Mouse (Mus musculus) ES-E14 (cell line): ENCODE measurements around the gene Pabpc1l. TPM values are rescaled to one million over a fixed set of nuclear protein-coding genes. Genes with fewer than 3 reads are reported as not detected.

ENCODE experiments used
- DNase-seq: peaks from one replicate; pipeline ENCODE4 v3.0.0-alpha.2; 2013; ENCODE audit warnings: low read depth, low spot score
- H3K27ac ChIP-seq: 2 replicates; pipeline ENCODE4 v1.5.1; 2012; ENCODE audit warnings: low read depth, mild to moderate bottlenecking, low read length, moderate library complexity, mixed read lengths; ENCODE audit not compliant: poor library complexity, insufficient read depth, severe bottlenecking
- H3K36me3 ChIP-seq: 2 replicates; pipeline ENCODE4 v1.6.1; 2012; ENCODE audit warnings: mild to moderate bottlenecking, low read length, moderate library complexity, mixed read lengths; ENCODE audit not compliant: control insufficient read depth, poor library complexity, insufficient read depth, severe bottlenecking
- H3K4me1 ChIP-seq, 2 experiments: fragments of 150-350 bp in 1 of 2; sonication (generic) in 1 of 2; 2 replicates each; pipeline ENCODE4 v1.6.1; 2012; ENCODE audit warnings: low read length in 2 of 2, mild to moderate bottlenecking in 1 of 2, mixed read lengths in 1 of 2; ENCODE audit not compliant: control insufficient read depth in 2 of 2, insufficient read depth in 2 of 2, poor library complexity in 1 of 2
- H3K4me3 ChIP-seq, 2 experiments: fragments of 150-350 bp in 1 of 2; sonication (generic) in 1 of 2; 2 replicates each; pipeline ENCODE4 v1.5.1; 2012; ENCODE audit warnings: low read length in 2 of 2, low read depth in 1 of 2, mild to moderate bottlenecking in 1 of 2, mixed read lengths in 1 of 2; ENCODE audit not compliant: insufficient read depth in 1 of 2, poor library complexity in 1 of 2, severe bottlenecking in 1 of 2
- H3K9ac ChIP-seq: 2 replicates; pipeline ENCODE4 v1.6.1; 2012; ENCODE audit warnings: low read depth, mild to moderate bottlenecking, low read length, mixed read lengths; ENCODE audit not compliant: poor library complexity, insufficient read depth, severe bottlenecking
- H3K9me3 ChIP-seq: fragments of 150-350 bp; sonication (generic); 2 replicates; pipeline ENCODE4 v1.6.1; 2012; ENCODE audit warnings: low read depth, mild to moderate bottlenecking, low read length; ENCODE audit not compliant: control insufficient read depth, insufficient read depth
- CHD2 ChIP-seq: IDR thresholded peaks from 2 replicates; pipeline ENCODE4 v1.6.1; 2014; ENCODE audit warnings: mild to moderate bottlenecking, low read depth, low read length, inconsistent platforms
- HCFC1 ChIP-seq: IDR thresholded peaks from 2 replicates; pipeline ENCODE4 v1.6.1; 2012; ENCODE audit warnings: low read length, inconsistent platforms, borderline replicate concordance; ENCODE audit not compliant: insufficient read depth
- MAFK ChIP-seq: IDR thresholded peaks from 2 replicates; pipeline ENCODE4 v1.6.1; 2014; ENCODE audit warnings: mild to moderate bottlenecking, low read depth, low read length, inconsistent platforms; ENCODE audit not compliant: insufficient read depth
- ZC3H11A ChIP-seq: IDR thresholded peaks from 2 replicates; pipeline ENCODE4 v1.6.1; 2012; ENCODE audit warnings: low read depth, mild to moderate bottlenecking, inconsistent platforms, low read length, borderline replicate concordance
- ZNF384 ChIP-seq: IDR thresholded peaks from 2 replicates; pipeline ENCODE4 v1.6.1; 2012; ENCODE audit warnings: low read depth, low read length, inconsistent platforms
- in situ Hi-C, 2 experiments: fragments of 600-800 bp; cut with MboI; formaldehyde crosslinking; loops; one replicate each; pipeline ENCODE4 v1.15.1; 2025; ENCODE audit warnings: low sequenced_read_pairs in 2 of 2, inconsistent platforms in 1 of 2; ENCODE audit not compliant: unreplicated experiment in 2 of 2
- total RNA-seq: library from RNA; depleted of rRNA; stranded (reverse); fragments of 300-350 nt; gene quantifications from 2 replicates; pipeline ENCODE4 v1.2.3, GENCODE M21; 2012

Pabpc1l gene
- total RNA-seq, 1 experiment = not detected

DNA sequence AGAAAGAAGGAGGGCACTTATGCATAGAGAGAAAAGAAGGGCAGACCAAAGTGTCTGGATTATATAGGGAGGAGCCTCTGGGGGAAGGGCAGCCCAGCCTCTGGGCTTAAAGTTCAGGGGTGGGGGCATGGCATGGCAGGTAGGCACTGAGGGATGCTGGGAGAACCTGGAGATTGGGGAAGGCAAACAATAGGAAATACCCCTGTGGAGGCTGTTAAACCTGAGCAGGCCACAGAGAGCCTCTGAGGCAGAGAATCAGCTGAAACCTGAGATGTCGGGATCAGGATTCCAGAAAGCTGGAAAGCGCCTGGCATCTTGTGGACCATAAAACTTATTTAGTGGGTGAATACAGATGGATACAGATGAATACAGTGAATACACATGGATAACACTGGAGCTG lies 46.9 kb downstream of the Pabpc1l start:
- in situ Hi-C loops = no loop called here
- Histone ChIP-seq H3K27ac (peak overlapping the region; percentile 46; the same call in 1 of the 2 replicates), H3K36me3 (peaks cover 4% of the 10 kb centered on the region; the same call in 1 of the 2 replicates), H3K9ac (no peak overlapping the region), H3K4me1 (peaks cover 0 to 7% of the 10 kb centered on the region in 2 experiments; a peak in 2 of 4 replicates), H3K4me3 (no peak overlapping the region), H3K9me3 (no peaks in the 10 kb centered on the region)
- no peak for DNase-seq
- TF ChIP-seq ZNF384 (no peak), CHD2 (no peak), MAFK (no peak), ZC3H11A (no peak), HCFC1 (no peak)

- Histone ChIP-seq H3K4me3 (no peak overlapping the region), H3K9me3 (peaks cover 1% of the 10 kb centered on the region; the same call in 1 of the 2 replicates), H3K36me3 (peaks cover under 1% of the 10 kb centered on the region; the same call in 1 of the 2 replicates), H3K9ac (peak overlapping the region; percentile 33; the same call in 1 of the 2 replicates), H3K27ac (no peak overlapping the region), H3K4me1 (peaks cover 0 to 7% of the 10 kb centered on the region in 2 experiments; a peak in 2 of 4 replicates)
- in situ Hi-C loops = no loop called here
- DNase-seq = no peak
- TF ChIP-seq MAFK (no peak), CHD2 (no peak), ZC3H11A (no peak), ZNF384 (no peak)
Measured at GRCm38 (mm10) chr2:164073120-164073519, 47.9 kb downstream of the Pabpc1l start.

DNA sequence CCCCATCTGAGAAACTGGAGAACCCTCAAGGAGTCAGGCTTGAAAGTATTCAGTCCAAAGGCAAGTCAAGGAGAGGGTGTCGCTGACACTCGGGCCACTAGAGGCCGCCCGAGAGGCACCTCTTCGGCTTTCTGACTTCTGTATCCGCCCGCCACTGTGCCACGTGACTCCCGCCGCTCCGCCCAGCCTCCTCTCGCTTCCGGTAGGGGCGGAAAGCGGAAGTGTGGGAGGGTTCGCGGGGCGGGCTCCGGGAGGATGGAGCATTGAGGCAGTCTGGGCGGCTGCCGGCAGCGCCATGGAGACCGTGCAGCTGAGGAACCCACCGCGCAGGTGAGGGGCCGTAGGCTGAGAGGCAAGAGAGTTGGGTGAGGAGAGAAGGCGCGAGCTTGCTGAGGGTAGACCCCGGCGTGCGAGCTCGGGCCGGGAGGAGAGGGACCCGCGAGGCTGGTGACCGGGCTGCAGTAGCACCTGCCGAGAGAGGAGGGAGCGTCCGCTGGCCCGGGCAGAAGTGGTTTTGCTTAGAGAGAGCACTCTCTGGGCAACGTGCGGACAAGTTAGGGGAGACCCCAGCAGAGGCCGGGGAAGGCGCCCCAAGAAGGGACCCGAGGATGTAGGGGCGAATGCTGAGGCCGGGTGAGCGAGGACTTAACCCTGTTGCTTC lies 48.8 kb downstream of the Pabpc1l start:
- Histone ChIP-seq H3K9me3 (peaks cover 1% of the 10 kb centered on the region; the same call in 1 of the 2 replicates), H3K36me3 (no peaks in the 10 kb centered on the region), H3K4me3 (peak overlapping the region; percentile 91 to 95), H3K9ac (peak overlapping the region; percentile 88), H3K4me1 (peaks cover 0 to 7% of the 10 kb centered on the region in 2 experiments; a peak in 2 of 4 replicates), H3K27ac (no peak overlapping the region)
- in situ Hi-C loops = no loop called here
- peak; percentile 98 for DNase-seq
- 0 out of 2 replicates have a peak, but pooled peaks have one; percentile 50 for TF ChIP-seq HCFC1
- no peak for TF ChIP-seq ZNF384
- TF ChIP-seq CHD2 = no peak
- TF ChIP-seq ZC3H11A = no peak
- no peak for TF ChIP-seq MAFK

GRCm38 (mm10) chr2:164075088-164075487 lies 49.8 kb downstream of the Pabpc1l start:
- in situ Hi-C loops = no loop called here
- no peak for DNase-seq
- TF ChIP-seq ZC3H11A = no peak
- no peak for TF ChIP-seq CHD2
- TF ChIP-seq MAFK = no peak
- no peak for TF ChIP-seq ZNF384
- H3K9me3 ChIP-seq = peaks cover 1% of the 10 kb centered on the region; the same call in 1 of the 2 replicates
- peak overlapping the region; percentile 88; the same call in 1 of the 2 replicates for H3K9ac ChIP-seq
- H3K4me1 ChIP-seq = peaks cover 0 to 7% of the 10 kb centered on the region in 2 experiments; a peak in 2 of 4 replicates
- H3K27ac ChIP-seq = no peak overlapping the region
- peak overlapping the region; percentile 91 to 95 for H3K4me3 ChIP-seq
- peaks cover 6% of the 10 kb centered on the region for H3K36me3 ChIP-seq
